Mouse (Mus musculus) lung, embryonic 14.5 days (tissue): Measurements from ENCODE around the gene Pdlim5. TPM values are rescaled to one million over a fixed set of nuclear protein-coding genes. Genes with fewer than 3 reads are reported as not detected.

ENCODE experiments used
- ATAC-seq: fragments of 200-750 bp; cut with Nextera tagmentation; 2 replicates; pipeline ENCODE4 v1.8.0; 2017; ENCODE audit warnings: mild to moderate bottlenecking, moderate TSS enrichment, moderate library complexity; ENCODE audit not compliant: insufficient read depth
- DNase-seq: peaks from one replicate; pipeline ENCODE4 v3.0.0-alpha.2; 2015
- H3K27ac ChIP-seq: fragments of 300-500 bp; sonication (generic); 2 replicates; pipeline ENCODE4 v1.5.1; 2014; ENCODE audit warnings: low read depth, mild to moderate bottlenecking, moderate library complexity
- H3K27me3 ChIP-seq: fragments of 300-500 bp; sonication (generic); 2 replicates; pipeline ENCODE4 v1.6.1; 2014; ENCODE audit warnings: low read length, control low read depth; ENCODE audit not compliant: insufficient read depth
- H3K36me3 ChIP-seq: fragments of 300-500 bp; sonication (generic); 2 replicates; pipeline ENCODE4 v1.6.1; 2014; ENCODE audit warnings: control low read depth; ENCODE audit not compliant: insufficient read depth
- H3K4me1 ChIP-seq: fragments of 300-500 bp; sonication (generic); 2 replicates; pipeline ENCODE4 v1.6.1; 2014; ENCODE audit warnings: antibody characterized with exemption, control low read depth; ENCODE audit not compliant: insufficient read depth
- H3K4me2 ChIP-seq: fragments of 300-500 bp; sonication (generic); 2 replicates; pipeline ENCODE4 v1.6.1; 2014; ENCODE audit warnings: mild to moderate bottlenecking
- H3K4me3 ChIP-seq: fragments of 300-500 bp; sonication (generic); 2 replicates; pipeline ENCODE4 v1.5.1; 2014; ENCODE audit warnings: low read depth, low read length
- H3K9ac ChIP-seq: fragments of 300-500 bp; sonication (generic); 2 replicates; pipeline ENCODE4 v1.6.1; 2014
- H3K9me3 ChIP-seq: fragments of 300-500 bp; sonication (generic); 2 replicates; pipeline ENCODE4 v1.6.1; 2016; ENCODE audit warnings: low read depth, low read length, control low read depth
- CTCF ChIP-seq: IDR thresholded peaks from 2 replicates; pipeline ENCODE4 v1.5.1; 2016; ENCODE audit warnings: antibody characterized with exemption, low read depth
- WGBS: fragments of 180-500 bp; shearing (Covaris S2); extraction: QIAGEN DNeasy Blood & Tissue Kit; methylation state at CpG from one replicate; pipeline ENCODE4 v1.1.7; 2014; 5-methylcytosine and 5-hydroxymethylcytosine counted together
- polyA plus RNA-seq: library from polyadenylated mRNA; unstranded; fragments of >200 nt; fragmentation: Nextera tagmentation; extraction: Ambion mirVana; gene quantifications from 2 replicates; pipeline ENCODE4 v1.2.1, GENCODE M21; 2014

Gene Pdlim5
- polyA plus RNA-seq, 1 experiment from 2014 or later = 19.0 TPM

DNA sequence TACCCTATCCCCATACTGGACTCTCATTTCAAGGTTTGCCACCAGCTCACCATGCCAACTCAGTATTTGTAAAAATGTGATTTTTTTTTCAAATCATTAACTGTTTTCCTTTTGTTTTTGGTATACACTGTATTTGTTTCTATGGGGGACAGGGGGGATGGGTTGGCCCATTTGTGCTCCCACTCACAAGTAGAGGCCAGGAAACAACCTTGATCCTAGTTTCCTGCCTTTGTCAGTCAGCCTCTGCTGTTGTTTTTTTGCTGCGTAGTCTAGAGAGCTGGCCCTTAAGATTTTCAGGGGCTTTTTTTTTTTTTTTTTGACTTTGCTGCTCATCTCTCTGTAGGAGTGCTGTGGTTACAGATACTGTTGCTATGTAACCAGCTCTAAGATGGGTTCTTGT, 28.6 kb upstream of the Pdlim5 start:
- Histone ChIP-seq H3K9me3 (no peaks in the 10 kb centered on the region), H3K4me1 (no peaks in the 10 kb centered on the region), H3K9ac (no peak overlapping the region), H3K4me2 (no peak overlapping the region), H3K27me3 (no peaks in the 10 kb centered on the region), H3K36me3 (no peaks in the 10 kb centered on the region), H3K4me3 (no peak overlapping the region), H3K27ac (no peak overlapping the region)
- WGBS = 58% methylated on average over 1 of the region's 1 CpGs
- ATAC-seq (peak; percentile 21; the same call in 1 of the 2 replicates), DNase-seq (peak; percentile 28)
- TF ChIP-seq CTCF = no peak

DNA sequence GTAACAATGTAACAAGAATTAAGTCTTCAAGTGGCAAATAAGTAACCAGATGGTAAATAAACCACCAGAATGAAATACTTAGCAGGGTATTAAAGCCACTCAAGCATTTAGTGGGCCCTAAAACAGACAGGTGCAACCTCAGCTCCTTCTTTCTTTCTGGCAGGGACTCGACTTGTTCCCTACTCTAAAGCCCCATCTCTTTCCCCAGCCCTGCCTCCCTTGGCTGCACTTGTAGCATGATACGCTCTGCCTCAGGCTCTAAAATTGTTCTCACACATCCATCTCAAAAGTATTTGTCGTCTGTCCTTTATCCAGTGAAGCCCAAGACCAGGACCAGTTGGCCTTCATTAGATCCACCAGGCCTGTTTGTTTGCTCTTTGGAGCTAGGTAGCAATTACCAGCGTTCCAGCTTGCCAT, 28.0 kb upstream of the Pdlim5 start:
- no peaks in the 10 kb centered on the region for H3K4me1 ChIP-seq
- peak overlapping the region; percentile 64; the same call in 1 of the 2 replicates for H3K27ac ChIP-seq
- no peak overlapping the region for H3K4me2 ChIP-seq
- H3K27me3 ChIP-seq = no peaks in the 10 kb centered on the region
- no peak for TF ChIP-seq CTCF
- H3K36me3 ChIP-seq = no peaks in the 10 kb centered on the region
- no peak overlapping the region for H3K9ac ChIP-seq
- no peak for ATAC-seq
- 37% methylated on average over 4 of the region's 4 CpGs for WGBS
- no peak for DNase-seq
- H3K4me3 ChIP-seq = no peak overlapping the region
- no peaks in the 10 kb centered on the region for H3K9me3 ChIP-seq

GRCm38 (mm10) chr3:142422229-142422628, 26.7 kb upstream of the Pdlim5 start:
- Histone ChIP-seq H3K4me2 (no peak overlapping the region), H3K27ac (no peak overlapping the region), H3K9ac (no peak overlapping the region), H3K9me3 (no peaks in the 10 kb centered on the region), H3K4me3 (no peak overlapping the region), H3K4me1 (no peaks in the 10 kb centered on the region), H3K36me3 (no peaks in the 10 kb centered on the region), H3K27me3 (no peaks in the 10 kb centered on the region)
- ATAC-seq = no peak
- DNase-seq = peak; percentile 67
- TF ChIP-seq CTCF = no peak
- 78% methylated on average over 4 of the region's 4 CpGs for WGBS

DNA sequence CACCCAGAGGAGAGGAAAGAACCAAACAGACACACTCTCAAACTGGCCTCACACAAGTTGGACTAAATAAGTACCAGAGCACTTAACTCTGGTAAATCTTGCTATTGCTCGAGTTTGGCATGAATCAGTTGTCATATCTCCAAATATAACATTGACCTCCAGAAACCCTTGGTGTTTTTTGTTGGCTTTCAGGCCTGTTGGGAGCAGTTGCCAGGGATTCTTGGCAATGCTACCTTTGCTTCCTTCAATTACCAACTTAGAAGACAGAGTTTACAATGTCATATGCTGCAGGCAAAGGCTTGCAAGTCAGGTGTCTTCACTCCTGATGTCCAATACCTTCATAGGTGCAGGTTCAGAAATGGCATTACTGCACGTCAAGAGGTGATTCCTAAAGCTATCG, 26.0 kb upstream of the Pdlim5 start:
- Histone ChIP-seq H3K4me1 (no peaks in the 10 kb centered on the region), H3K27me3 (no peaks in the 10 kb centered on the region), H3K36me3 (no peaks in the 10 kb centered on the region), H3K27ac (no peak overlapping the region), H3K9ac (no peak overlapping the region), H3K4me2 (no peak overlapping the region), H3K4me3 (no peak overlapping the region), H3K9me3 (no peaks in the 10 kb centered on the region)
- TF ChIP-seq CTCF = no peak
- ATAC-seq = no peak
- WGBS = 86% methylated on average over 3 of the region's 3 CpGs
- no peak for DNase-seq

GRCm38 (mm10) chr3:142417996-142418395, 22.5 kb upstream of the Pdlim5 start:
- Histone ChIP-seq H3K36me3 (no peaks in the 10 kb centered on the region), H3K4me3 (no peak overlapping the region), H3K9me3 (no peaks in the 10 kb centered on the region), H3K27me3 (no peaks in the 10 kb centered on the region), H3K27ac (no peak overlapping the region), H3K9ac (no peak overlapping the region), H3K4me2 (no peak overlapping the region), H3K4me1 (no peaks in the 10 kb centered on the region)
- DNase-seq (no peak), ATAC-seq (no peak)
- 66% methylated on average over 3 of the region's 3 CpGs for WGBS
- no peak for TF ChIP-seq CTCF

- Histone ChIP-seq H3K4me1 (no peaks in the 10 kb centered on the region), H3K36me3 (no peaks in the 10 kb centered on the region), H3K4me3 (no peak overlapping the region), H3K4me2 (no peak overlapping the region), H3K9me3 (no peaks in the 10 kb centered on the region), H3K27ac (no peak overlapping the region), H3K9ac (no peak overlapping the region), H3K27me3 (no peaks in the 10 kb centered on the region)
- no peak for TF ChIP-seq CTCF
- ATAC-seq = no peak
- 65% methylated on average over 4 of the region's 4 CpGs for whole genome bisulfite sequencing
- peak; percentile 34 for DNase-seq
These were observed 17.9 kb upstream of the Pdlim5 start for GRCm38 (mm10) chr3:142413345-142413885.

DNA sequence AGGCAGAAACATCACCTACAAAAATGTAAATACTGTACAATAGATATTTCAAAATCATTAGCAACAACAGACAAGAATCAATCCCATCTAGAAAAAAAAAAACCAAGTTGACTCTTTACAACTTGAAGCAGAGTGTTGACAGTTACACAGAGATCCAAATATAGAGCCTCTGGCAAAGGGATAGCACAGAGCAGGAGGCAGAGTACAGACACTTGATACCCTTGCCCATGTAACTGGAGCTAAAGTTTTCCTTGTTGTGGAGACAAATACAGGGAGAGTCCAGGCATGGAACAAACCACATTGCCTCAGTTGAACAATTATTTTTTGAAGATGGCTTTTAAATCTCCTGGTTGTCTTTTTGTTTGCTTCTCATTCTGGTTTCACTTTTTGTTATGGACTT, 15.4 kb upstream of the Pdlim5 start:
- no peaks in the 10 kb centered on the region for H3K27me3 ChIP-seq
- no peaks in the 10 kb centered on the region for H3K36me3 ChIP-seq
- H3K4me2 ChIP-seq = no peak overlapping the region
- H3K27ac ChIP-seq = no peak overlapping the region
- TF ChIP-seq CTCF = no peak
- no peak overlapping the region for H3K9ac ChIP-seq
- no peak overlapping the region for H3K4me3 ChIP-seq
- no peak for DNase-seq
- H3K4me1 ChIP-seq = no peaks in the 10 kb centered on the region
- H3K9me3 ChIP-seq = no peaks in the 10 kb centered on the region
- ATAC-seq = no peak
